Mouse (Mus musculus): ENCODE results near the gene Fbxw4. TPM values are rescaled to one million over a fixed set of nuclear protein-coding genes. Genes with fewer than 3 reads are reported as not detected.

Gene Fbxw4
- polyA plus RNA-seq, 1 experiment from 2014 or later = 6.7 TPM

DNA sequence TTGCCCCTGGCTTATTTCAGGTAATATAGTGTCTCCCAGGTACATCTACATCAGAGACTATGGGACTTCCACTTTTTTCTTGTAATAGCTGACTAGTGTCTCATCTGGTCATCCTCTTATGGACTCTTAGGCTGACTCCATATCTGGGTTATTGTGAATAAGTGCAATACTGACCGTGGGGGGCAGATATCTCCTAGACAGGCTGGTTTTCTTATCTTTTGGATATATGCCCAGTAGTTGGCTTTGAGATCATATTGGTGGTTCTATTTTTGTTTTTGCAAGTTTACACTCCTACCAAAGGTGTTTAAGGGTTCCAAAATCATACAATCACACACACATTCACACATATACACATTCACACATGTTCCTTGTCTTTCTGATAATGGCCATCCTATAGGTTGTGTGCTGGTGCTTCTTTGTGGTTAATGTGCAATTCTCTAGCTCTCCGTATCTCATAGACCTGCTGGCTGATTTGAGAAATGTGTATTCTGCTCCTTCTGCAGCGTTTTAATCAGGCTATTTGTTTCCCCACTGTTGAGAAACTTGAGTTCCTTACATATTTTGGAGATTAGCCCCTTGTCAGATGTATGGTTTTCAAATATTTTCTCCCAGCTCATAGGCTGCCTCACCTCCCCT lies 20.5 kb upstream of the Fbxw4 start:
- peaks cover 7% of the 10 kb centered on the region for H3K27me3 ChIP-seq (replicated peaks; ENCODE audit: control insufficient read depth, insufficient read depth, low read length)
- no peak overlapping the region for H3K4me2 ChIP-seq (ENCODE audit: low read length)
- 71% methylated on average over 3 of the region's 3 CpGs for WGBS
- no peaks in the 10 kb centered on the region for H3K9me3 ChIP-seq (ENCODE audit: control insufficient read depth, low read length)
- ATAC-seq = no peak
- H3K4me3 ChIP-seq (ENCODE audit: low read length) = no peak overlapping the region
- no peaks in the 10 kb centered on the region for H3K36me3 ChIP-seq (ENCODE audit: control insufficient read depth, insufficient read depth, low read length)
- H3K9ac ChIP-seq (ENCODE audit: low read depth, low read length) = no peak overlapping the region
- peaks cover 2% of the 10 kb centered on the region for H3K4me1 ChIP-seq (ENCODE audit: control insufficient read depth, insufficient read depth, low read depth, low read length)
- no peak overlapping the region for H3K27ac ChIP-seq (ENCODE audit: low read depth, low read length)

DNA sequence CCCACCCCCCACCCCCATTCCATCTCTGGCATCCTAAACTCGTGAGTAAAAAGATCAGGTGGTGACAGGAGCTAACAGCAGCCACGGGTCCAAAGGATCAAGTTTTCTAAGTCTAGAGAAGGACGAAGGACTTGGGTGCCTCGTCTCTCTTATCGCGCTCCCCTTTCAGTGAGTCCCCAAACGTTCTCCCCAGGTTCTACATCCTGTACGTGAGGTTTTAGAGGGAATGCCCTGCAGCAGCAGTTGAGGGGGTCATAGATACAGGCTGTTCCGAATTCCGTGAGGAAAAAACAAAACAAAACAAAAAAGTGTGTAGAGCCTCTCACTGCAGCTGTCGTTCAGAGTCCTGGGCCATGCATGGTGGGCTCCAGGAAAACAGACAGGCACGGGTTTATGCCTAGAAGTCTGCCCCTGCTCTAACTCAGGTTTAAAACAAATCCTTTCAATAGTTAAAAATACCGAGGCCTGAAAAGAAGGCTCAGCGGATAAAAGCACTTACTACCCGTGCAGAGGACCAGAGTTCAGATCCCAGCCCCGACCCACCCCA lies 16.7 kb upstream of the Fbxw4 start:
- ATAC-seq = no peak

GRCm38 (mm10) chr19:45675720-45676581 lies 15.8 kb upstream of the Fbxw4 start:
- 0 out of 2 replicates have a peak overlapping the region, but pooled peaks have one; percentile 1 for H3K9ac ChIP-seq (ENCODE audit: low read depth, low read length)
- H3K4me3 ChIP-seq (ENCODE audit: low read length) = peak overlapping the region; percentile 30
- no peak for ATAC-seq
- H3K4me1 ChIP-seq (ENCODE audit: control insufficient read depth, insufficient read depth, low read depth, low read length) = peaks cover 2% of the 10 kb centered on the region
- H3K4me2 ChIP-seq (ENCODE audit: low read length) = peak overlapping the region; percentile 57
- under 1% methylated on average over 38 of the region's 38 CpGs for WGBS
- H3K36me3 ChIP-seq (ENCODE audit: control insufficient read depth, insufficient read depth, low read length) = no peaks in the 10 kb centered on the region
- H3K27ac ChIP-seq (ENCODE audit: low read depth, low read length) = no peak overlapping the region
- no peaks in the 10 kb centered on the region for H3K9me3 ChIP-seq (ENCODE audit: control insufficient read depth, low read length)
- H3K27me3 ChIP-seq (replicated peaks; ENCODE audit: control insufficient read depth, insufficient read depth, low read length) = peaks cover 16% of the 10 kb centered on the region

More for the DNA sequence above, 16.7 kb upstream of the Fbxw4 start:
- Histone ChIP-seq H3K27ac (ENCODE audit: low read depth, low read length) (no peak overlapping the region), H3K9me3 (ENCODE audit: control insufficient read depth, low read length) (no peaks in the 10 kb centered on the region), H3K4me1 (ENCODE audit: control insufficient read depth, insufficient read depth, low read depth, low read length) (peaks cover 2% of the 10 kb centered on the region), H3K9ac (ENCODE audit: low read depth, low read length) (no peak overlapping the region), H3K4me2 (ENCODE audit: low read length) (peak overlapping the region; percentile 57), H3K36me3 (ENCODE audit: control insufficient read depth, insufficient read depth, low read length) (no peaks in the 10 kb centered on the region), H3K4me3 (ENCODE audit: low read length) (no peak overlapping the region; the same call in 1 of the 2 replicates), H3K27me3 (replicated peaks; ENCODE audit: control insufficient read depth, insufficient read depth, low read length) (peaks cover 18% of the 10 kb centered on the region)
- WGBS = 5% methylated on average over 16 of the region's 16 CpGs

- H3K9me3 ChIP-seq (ENCODE audit: control insufficient read depth, low read length) = no peaks in the 10 kb centered on the region
- peaks cover 2% of the 10 kb centered on the region for H3K4me1 ChIP-seq (ENCODE audit: control insufficient read depth, insufficient read depth, low read depth, low read length)
- H3K4me3 ChIP-seq (ENCODE audit: low read length) = no peak overlapping the region
- peaks cover 16% of the 10 kb centered on the region for H3K27me3 ChIP-seq (replicated peaks; ENCODE audit: control insufficient read depth, insufficient read depth, low read length)
- no peak overlapping the region for H3K4me2 ChIP-seq (ENCODE audit: low read length)
- H3K36me3 ChIP-seq (ENCODE audit: control insufficient read depth, insufficient read depth, low read length) = no peaks in the 10 kb centered on the region
- WGBS = 17% methylated on average over 5 of the region's 5 CpGs
- ATAC-seq = no peak
- no peak overlapping the region for H3K9ac ChIP-seq (ENCODE audit: low read depth, low read length)
- no peak overlapping the region for H3K27ac ChIP-seq (ENCODE audit: low read depth, low read length)
Measured at GRCm38 (mm10) chr19:45675196-45675595, 15.1 kb upstream of the Fbxw4 start.

DNA sequence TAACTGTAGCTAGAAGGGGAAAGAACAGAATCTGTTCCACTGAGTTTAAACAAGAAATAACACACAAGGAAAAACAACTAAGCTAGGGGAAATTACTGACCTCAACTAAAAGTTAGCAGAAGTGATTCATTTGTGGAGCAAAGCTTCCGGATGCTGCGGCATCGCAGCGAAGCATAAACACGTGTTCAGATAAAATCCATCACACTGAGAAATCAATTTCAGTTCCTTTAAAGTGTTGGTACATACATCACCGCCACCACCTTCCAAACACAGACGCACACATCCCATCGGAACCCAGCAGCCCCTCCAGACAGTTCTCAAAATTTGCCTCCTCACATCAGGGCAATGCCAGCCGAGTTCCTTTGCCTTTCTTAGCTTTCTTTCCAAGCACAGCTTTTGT lies 12.9 kb upstream of the Fbxw4 start:
- no peak for ATAC-seq
- Histone ChIP-seq H3K9me3 (ENCODE audit: control insufficient read depth, low read length) (no peaks in the 10 kb centered on the region), H3K36me3 (ENCODE audit: control insufficient read depth, insufficient read depth, low read length) (no peaks in the 10 kb centered on the region), H3K4me1 (ENCODE audit: control insufficient read depth, insufficient read depth, low read depth, low read length) (peaks cover 2% of the 10 kb centered on the region), H3K4me2 (ENCODE audit: low read length) (no peak overlapping the region), H3K27me3 (replicated peaks; ENCODE audit: control insufficient read depth, insufficient read depth, low read length) (peaks cover 14% of the 10 kb centered on the region), H3K4me3 (ENCODE audit: low read length) (no peak overlapping the region), H3K9ac (ENCODE audit: low read depth, low read length) (no peak overlapping the region), H3K27ac (ENCODE audit: low read depth, low read length) (no peak overlapping the region)
- WGBS = 85% methylated on average over 9 of the region's 9 CpGs

DNA sequence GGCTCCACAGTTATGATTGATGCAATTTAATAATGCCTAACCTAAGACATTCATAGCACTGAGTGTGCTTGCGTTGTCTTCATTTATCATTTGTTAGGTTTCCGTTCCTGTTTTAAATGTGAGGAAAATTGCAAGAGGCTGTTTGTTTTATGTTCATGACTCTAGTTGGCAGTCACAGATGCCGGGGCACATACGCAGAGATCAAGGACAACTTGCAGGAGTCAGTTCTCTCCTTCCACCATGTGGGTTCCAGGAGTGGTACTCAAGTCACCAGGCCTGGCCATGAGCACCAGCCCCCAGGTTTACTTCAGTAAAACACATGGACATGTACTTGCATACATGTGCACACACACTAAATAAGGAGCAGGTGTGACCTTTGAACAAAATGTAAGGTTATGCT lies 8.9 kb upstream of the Fbxw4 start:
- 91% methylated on average over 4 of the region's 4 CpGs for WGBS
- H3K9me3 ChIP-seq (ENCODE audit: control insufficient read depth, low read length) = no peaks in the 10 kb centered on the region
- no peaks in the 10 kb centered on the region for H3K4me1 ChIP-seq (ENCODE audit: control insufficient read depth, insufficient read depth, low read depth, low read length)
- no peak overlapping the region for H3K9ac ChIP-seq (ENCODE audit: low read depth, low read length)
- no peak overlapping the region for H3K27ac ChIP-seq (ENCODE audit: low read depth, low read length)
- H3K4me2 ChIP-seq (ENCODE audit: low read length) = no peak overlapping the region
- ATAC-seq = no peak
- no peak overlapping the region for H3K4me3 ChIP-seq (ENCODE audit: low read length)
- H3K27me3 ChIP-seq (replicated peaks; ENCODE audit: control insufficient read depth, insufficient read depth, low read length) = peaks cover 6% of the 10 kb centered on the region
- H3K36me3 ChIP-seq (ENCODE audit: control insufficient read depth, insufficient read depth, low read length) = no peaks in the 10 kb centered on the region

DNA sequence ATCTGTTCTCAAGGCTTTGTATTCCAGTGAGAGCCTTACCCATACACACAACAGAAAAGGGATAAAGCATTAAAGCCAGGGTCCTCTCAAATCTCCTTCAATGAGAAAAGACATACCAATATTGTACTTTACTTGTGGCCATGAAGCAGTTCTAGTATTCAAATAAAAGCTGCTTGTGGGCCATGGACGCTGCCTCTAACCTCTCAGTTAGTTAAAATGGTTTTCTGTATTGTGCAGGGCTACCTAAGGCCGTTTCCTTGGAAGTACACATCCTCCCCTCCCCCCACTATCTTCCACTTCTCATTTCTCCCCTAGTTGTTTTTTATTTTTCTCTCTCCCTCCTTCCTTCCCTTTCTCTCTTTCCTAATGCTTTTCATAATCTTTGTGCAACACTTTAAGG lies 3.7 kb upstream of the Fbxw4 start:
- Histone ChIP-seq H3K4me2 (ENCODE audit: low read length) (no peak overlapping the region), H3K36me3 (ENCODE audit: control insufficient read depth, insufficient read depth, low read length) (no peaks in the 10 kb centered on the region), H3K4me3 (ENCODE audit: low read length) (no peak overlapping the region), H3K4me1 (ENCODE audit: control insufficient read depth, insufficient read depth, low read depth, low read length) (peaks cover 5% of the 10 kb centered on the region), H3K9ac (ENCODE audit: low read depth, low read length) (no peak overlapping the region), H3K9me3 (ENCODE audit: control insufficient read depth, low read length) (no peaks in the 10 kb centered on the region), H3K27ac (ENCODE audit: low read depth, low read length) (no peak overlapping the region), H3K27me3 (replicated peaks; ENCODE audit: control insufficient read depth, insufficient read depth, low read length) (no peaks in the 10 kb centered on the region)
- no peak for ATAC-seq
- WGBS = 57% methylated on average over 2 of the region's 2 CpGs

DNA sequence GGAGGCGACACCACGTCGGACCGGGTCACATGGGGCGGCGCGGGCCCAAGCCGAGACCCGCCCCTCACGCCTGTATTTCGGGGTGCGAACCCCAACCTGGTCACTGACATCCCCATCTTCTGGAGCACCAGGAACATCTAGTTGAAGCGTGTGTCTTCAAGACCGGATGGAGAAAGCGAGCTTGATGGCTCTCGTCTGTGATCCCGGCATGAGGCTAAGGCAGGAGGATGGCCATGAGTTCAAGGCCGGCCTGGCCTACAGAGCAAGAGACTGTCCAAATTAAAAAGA lies 335 bp upstream of the Fbxw4 start:
- peak overlapping the region; percentile 100 for H3K9ac ChIP-seq (ENCODE audit: low read depth, low read length)
- no peak for ATAC-seq
- H3K4me3 ChIP-seq (ENCODE audit: low read length) = peak overlapping the region; percentile 78
- H3K4me2 ChIP-seq (ENCODE audit: low read length) = peak overlapping the region; percentile 78
- no peaks in the 10 kb centered on the region for H3K27me3 ChIP-seq (replicated peaks; ENCODE audit: control insufficient read depth, insufficient read depth, low read length)
- peak overlapping the region; percentile 96 for H3K27ac ChIP-seq (ENCODE audit: low read depth, low read length)
- peaks cover 20% of the 10 kb centered on the region for H3K4me1 ChIP-seq (ENCODE audit: control insufficient read depth, insufficient read depth, low read depth, low read length)
- no peaks in the 10 kb centered on the region for H3K9me3 ChIP-seq (ENCODE audit: control insufficient read depth, low read length)
- H3K36me3 ChIP-seq (ENCODE audit: control insufficient read depth, insufficient read depth, low read length) = no peaks in the 10 kb centered on the region
- WGBS = 11% methylated on average over 18 of the region's 18 CpGs

DNA sequence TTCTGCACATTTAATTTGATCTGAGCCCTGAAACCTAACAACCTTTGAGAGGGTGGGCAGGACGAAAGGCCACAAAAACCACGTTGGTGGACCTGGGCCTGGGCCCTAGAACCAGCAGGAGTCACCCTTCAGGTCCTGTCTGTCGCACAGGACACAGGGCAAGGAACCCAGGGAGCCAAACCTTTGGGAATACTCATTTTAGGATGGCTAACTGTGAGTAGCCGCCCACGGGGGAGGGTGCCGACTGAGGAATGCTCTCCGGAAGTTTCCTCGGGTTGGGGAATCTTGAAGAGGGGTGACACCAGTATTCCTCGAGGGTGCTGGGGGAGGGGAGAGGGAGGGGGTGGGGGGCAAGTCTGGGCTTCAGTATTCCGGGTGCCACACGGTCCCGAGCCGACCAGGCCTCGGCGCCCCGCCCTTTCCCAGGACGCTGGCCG lies 793 bp downstream of the Fbxw4 start:
- peak; percentile 46; the same call in 1 of the 2 replicates for ATAC-seq
- WGBS = under 1% methylated on average over 15 of the region's 18 CpGs
- peak overlapping the region; percentile 78 for H3K4me3 ChIP-seq (ENCODE audit: low read length)

More for the DNA sequence above, 793 bp downstream of the Fbxw4 start:
- no peaks in the 10 kb centered on the region for H3K36me3 ChIP-seq (ENCODE audit: control insufficient read depth, insufficient read depth, low read length)
- peak overlapping the region; percentile 96 for H3K27ac ChIP-seq (ENCODE audit: low read depth, low read length)
- peak overlapping the region; percentile 78 for H3K4me2 ChIP-seq (ENCODE audit: low read length)
- peak overlapping the region; percentile 100 for H3K9ac ChIP-seq (ENCODE audit: low read depth, low read length)
- H3K4me1 ChIP-seq (ENCODE audit: control insufficient read depth, insufficient read depth, low read depth, low read length) = peaks cover 20% of the 10 kb centered on the region
- no peaks in the 10 kb centered on the region for H3K27me3 ChIP-seq (replicated peaks; ENCODE audit: control insufficient read depth, insufficient read depth, low read length)
- H3K9me3 ChIP-seq (ENCODE audit: control insufficient read depth, low read length) = no peaks in the 10 kb centered on the region
